Mouse (Mus musculus) cerebellum, postnatal 14 days (tissue): ENCODE results near the gene Ltbr.
"Not testable (repeated sequence)": the region's sequence is repeated elsewhere in the genome, so short reads cannot be mapped to it uniquely, and the experiment has no call there.

ENCODE experiments used
- DNase-seq, 2 experiments: peaks; one replicate each; pipeline ENCODE4 v3.0.0; 2021; ENCODE audit warnings: mixed read lengths in 2 of 2

The Ltbr gene

GRCm38 (mm10) chr6:125308921-125309320, 4.8 kb downstream of the Ltbr start:
- no peak for DNase-seq

GRCm38 (mm10) chr6:125307091-125307490, 6.6 kb downstream of the Ltbr start:
- peak in 1 of 2 experiments; percentile 51 for DNase-seq

GRCm38 (mm10) chr6:125305465-125305864, 8.2 kb downstream of the Ltbr start:
- DNase-seq = no peak

GRCm38 (mm10) chr6:125304408-125304807, 9.3 kb downstream of the Ltbr start:
- DNase-seq = not testable (repeated sequence)

GRCm38 (mm10) chr6:125303242-125303641, 10.4 kb downstream of the Ltbr start:
- DNase-seq = peak; percentile 75 to 78

GRCm38 (mm10) chr6:125302231-125302982, 11.3 kb downstream of the Ltbr start:
- no peak for DNase-seq

- no peak for DNase-seq
Measured at GRCm38 (mm10) chr6:125300982-125301381, 12.7 kb downstream of the Ltbr start.

GRCm38 (mm10) chr6:125297149-125297820, 16.4 kb downstream of the Ltbr start:
- no peak for DNase-seq

- DNase-seq = no peak
Measured at GRCm38 (mm10) chr6:125294049-125294448, 19.6 kb downstream of the Ltbr start.

GRCm38 (mm10) chr6:125292256-125292655, 21.4 kb downstream of the Ltbr start:
- DNase-seq = no peak

- no peak for DNase-seq
Measured at GRCm38 (mm10) chr6:125291329-125291728, 22.4 kb downstream of the Ltbr start.

- DNase-seq = no peak
Measured at GRCm38 (mm10) chr6:125288730-125289129, 25.0 kb downstream of the Ltbr start.

GRCm38 (mm10) chr6:125286944-125287343, 26.7 kb downstream of the Ltbr start:
- no peak for DNase-seq

GRCm38 (mm10) chr6:125285890-125286289, 27.8 kb downstream of the Ltbr start, which contains the start of gene Tuba3a:
Gene Tuba3a, minus strand, starts transcription at chr6:125286042.
- no peak for DNase-seq

- no peak for DNase-seq
Measured at GRCm38 (mm10) chr6:125284751-125285150, 28.9 kb downstream of the Ltbr start.

- no peak for DNase-seq
Measured at GRCm38 (mm10) chr6:125284250-125284649, 29.4 kb downstream of the Ltbr start.

GRCm38 (mm10) chr6:125282721-125283120, 31.0 kb downstream of the Ltbr start:
- DNase-seq = peak; percentile 74 to 79

- DNase-seq = no peak
Measured at GRCm38 (mm10) chr6:125279729-125280128, 34.0 kb downstream of the Ltbr start.

GRCm38 (mm10) chr6:125274841-125275563, 38.7 kb downstream of the Ltbr start:
- DNase-seq = peak; percentile 37 to 52

GRCm38 (mm10) chr6:125272228-125272785, 41.4 kb downstream of the Ltbr start:
- DNase-seq = no peak

- peak; percentile 95 to 97 for DNase-seq
Measured at GRCm38 (mm10) chr6:125271455-125272227, 42.0 kb downstream of the Ltbr start.

GRCm38 (mm10) chr6:125268799-125269198, 44.9 kb downstream of the Ltbr start:
- no peak for DNase-seq
